Mouse (Mus musculus) myocyte (in vitro differentiated cells): ENCODE data around the gene Cd5. TPM values are rescaled to one million over a fixed set of nuclear protein-coding genes. Genes with fewer than 3 reads are reported as not detected.

ENCODE experiments used
- H3K27me3 ChIP-seq: one replicate; pipeline ENCODE4 v1.6.1; 2011; ENCODE audit not compliant: control insufficient read depth, insufficient read depth, insufficient read length
- H3K36me3 ChIP-seq: one replicate; pipeline ENCODE4 v1.6.1; 2011; ENCODE audit not compliant: control insufficient read depth, insufficient read depth
- H3K4me2 ChIP-seq: one replicate; pipeline ENCODE4 v1.6.1; 2011; ENCODE audit warnings: low read depth, control low read depth
- H3K4me3 ChIP-seq: one replicate; pipeline ENCODE4 v1.5.1; 2011; ENCODE audit warnings: mild to moderate bottlenecking, control low read depth, moderate library complexity
- H3K79me2 ChIP-seq: one replicate; pipeline ENCODE4 v1.6.1; 2011; ENCODE audit not compliant: control insufficient read depth, insufficient read depth
- H3ac ChIP-seq: one replicate; pipeline ENCODE4 v1.6.1; 2011; ENCODE audit not compliant: control insufficient read depth, insufficient read length
- CEBPB ChIP-seq: IDR thresholded peaks from 2 replicates; pipeline ENCODE4 v1.6.1; 2011; ENCODE audit warnings: mild to moderate bottlenecking, moderate library complexity; ENCODE audit not compliant: poor library complexity, insufficient read depth, severe bottlenecking
- E2F4 ChIP-seq: IDR thresholded peaks from one replicate; pipeline ENCODE4 v1.6.1; 2011; ENCODE audit warnings: mild to moderate bottlenecking, control low read depth, moderate library complexity; ENCODE audit not compliant: insufficient read depth
- MAX ChIP-seq: IDR thresholded peaks from one replicate; pipeline ENCODE4 v1.6.1; 2011; ENCODE audit warnings: low read depth, mild to moderate bottlenecking, control low read depth
- MYOD1 ChIP-seq, 3 experiments: IDR thresholded peaks; one replicate each; pipeline ENCODE4 v1.6.1; 2011; ENCODE audit warnings: control low read depth in 2 of 3, low read depth in 2 of 3, mild to moderate bottlenecking in 2 of 3, moderate library complexity in 1 of 3; ENCODE audit not compliant: insufficient read length in 2 of 3, control insufficient read depth in 1 of 3
- MYOG ChIP-seq, 3 experiments: IDR thresholded peaks; one replicate each; pipeline ENCODE4 v1.6.1; 2011; ENCODE audit warnings: control low read depth in 2 of 3, low read depth in 2 of 3, mild to moderate bottlenecking in 2 of 3; ENCODE audit not compliant: insufficient read length in 2 of 3, control insufficient read depth in 1 of 3, insufficient read depth in 1 of 3
- POLR2A ChIP-seq: IDR thresholded peaks from one replicate; pipeline ENCODE4 v1.6.1; 2011; ENCODE audit warnings: low read depth, mild to moderate bottlenecking, control low read depth, moderate library complexity; ENCODE audit not compliant: insufficient read length
- POLR2AphosphoS2 ChIP-seq: IDR thresholded peaks from one replicate; pipeline ENCODE4 v1.6.1; 2011; ENCODE audit warnings: low read depth, control low read depth; ENCODE audit not compliant: insufficient read length
- REST ChIP-seq: IDR thresholded peaks from one replicate; pipeline ENCODE4 v1.6.1; 2011; ENCODE audit warnings: mild to moderate bottlenecking, control low read depth, moderate library complexity; ENCODE audit not compliant: insufficient read depth, insufficient read length
- SRF ChIP-seq: IDR thresholded peaks from one replicate; pipeline ENCODE4 v1.6.1; 2011; ENCODE audit warnings: low read depth; ENCODE audit not compliant: control insufficient read depth, insufficient read length
- TCF12 ChIP-seq: IDR thresholded peaks from one replicate; pipeline ENCODE4 v1.6.1; 2011; ENCODE audit warnings: mild to moderate bottlenecking, control low read depth; ENCODE audit not compliant: poor library complexity, insufficient read depth, severe bottlenecking
- TCF3 ChIP-seq: IDR thresholded peaks from one replicate; pipeline ENCODE4 v1.6.1; 2011; ENCODE audit warnings: low read depth, control low read depth; ENCODE audit not compliant: insufficient read length
- USF1 ChIP-seq: IDR thresholded peaks from one replicate; pipeline ENCODE4 v1.6.1; 2011; ENCODE audit warnings: low read depth, mild to moderate bottlenecking, control low read depth, moderate library complexity
- polyA plus RNA-seq: library from polyadenylated mRNA; unstranded; fragments of >200 nt; fragmentation: generic; extraction: Trizol; gene quantifications from one replicate; pipeline ENCODE4 v1.2.1, GENCODE M21; 2012; ENCODE audit warnings: missing spikeins

Cd5 gene
- polyA plus RNA-seq, 1 experiment: not detected

- H3K4me3 ChIP-seq: no peak overlapping the region
- no peak overlapping the region for H3K4me2 ChIP-seq
- H3K36me3 ChIP-seq: no peaks in the 10 kb centered on the region
- no peaks in the 10 kb centered on the region for H3K79me2 ChIP-seq
- no peaks in the 10 kb centered on the region for H3K27me3 ChIP-seq
- no peak for TF ChIP-seq TCF12
- TF ChIP-seq REST: no peak
- TF ChIP-seq MAX: no peak
- no peak for TF ChIP-seq E2F4
- no peak for TF ChIP-seq POLR2A
- TF ChIP-seq CEBPB: no peak
- no peak for TF ChIP-seq TCF3
- no peak for TF ChIP-seq MYOD1 (IDR thresholded peaks at IDR 0.05; ENCODE audit: control insufficient read depth in 1 of 3, insufficient read length in 2 of 3, low read depth in 2 of 3)
- TF ChIP-seq SRF: no peak
- no peak for TF ChIP-seq USF1
- H3ac ChIP-seq: no peak overlapping the region
These were observed 23.7 kb upstream of the Cd5 start for GRCm38 (mm10) chr19:10762468-10762867.

- TF ChIP-seq SRF (no peak), POLR2A (no peak), CEBPB (no peak), TCF12 (no peak), MYOG (IDR thresholded peaks at IDR 0.05; ENCODE audit: control insufficient read depth in 1 of 3, insufficient read depth in 1 of 3, insufficient read length in 2 of 3, low read depth in 2 of 3) (no peak), POLR2AphosphoS2 (no peak), TCF3 (no peak), E2F4 (no peak), REST (no peak), MAX (no peak), MYOD1 (IDR thresholded peaks at IDR 0.05; ENCODE audit: control insufficient read depth in 1 of 3, insufficient read length in 2 of 3, low read depth in 2 of 3) (no peak), USF1 (no peak)
- Histone ChIP-seq H3ac (no peak overlapping the region), H3K36me3 (no peaks in the 10 kb centered on the region), H3K4me2 (no peak overlapping the region), H3K27me3 (no peaks in the 10 kb centered on the region), H3K4me3 (no peak overlapping the region), H3K79me2 (no peaks in the 10 kb centered on the region)
These were observed 23.1 kb upstream of the Cd5 start for GRCm38 (mm10) chr19:10761794-10762415.

DNA sequence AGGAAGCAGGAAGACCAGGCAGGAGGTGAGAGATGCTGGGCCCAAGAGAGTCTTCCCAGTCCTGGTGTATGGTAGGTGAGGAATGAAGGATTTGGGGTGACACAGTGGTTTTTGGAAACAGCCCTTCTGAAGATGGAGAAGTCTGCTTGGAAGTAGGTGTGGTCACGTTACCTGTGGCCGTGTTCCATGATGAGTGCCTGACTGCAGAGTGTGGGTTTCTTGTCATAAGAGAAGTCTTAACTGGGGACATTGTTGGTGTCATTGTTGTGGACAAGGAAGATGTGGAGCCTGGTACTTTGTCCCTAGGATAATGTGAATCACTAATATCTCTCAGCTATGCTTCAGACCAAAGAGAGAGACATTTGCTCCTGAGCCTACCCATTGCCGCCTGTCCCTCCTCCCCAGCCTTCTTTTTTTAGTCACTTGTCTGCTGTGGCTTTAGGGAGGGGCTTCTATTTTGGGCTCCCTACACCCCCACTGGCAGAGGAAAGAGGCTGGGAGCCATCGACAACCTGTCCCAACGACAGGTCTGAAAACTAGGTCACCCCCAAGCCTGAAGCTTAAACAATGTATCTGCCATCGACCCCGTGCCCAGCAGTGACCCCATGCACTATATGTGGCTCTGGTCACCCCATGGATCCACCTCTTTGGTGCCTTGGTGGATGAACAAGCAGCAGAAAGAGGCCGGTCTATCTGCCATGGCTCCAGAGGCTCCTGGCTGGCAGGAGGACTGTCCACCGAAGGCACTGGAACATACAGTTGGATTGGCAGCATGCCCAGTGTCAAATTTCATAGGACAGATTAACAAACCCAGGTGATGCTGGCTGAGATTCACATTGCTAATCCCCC, 21.4 kb upstream of the Cd5 start:
- Histone ChIP-seq H3ac (no peak overlapping the region), H3K36me3 (no peaks in the 10 kb centered on the region), H3K27me3 (no peaks in the 10 kb centered on the region), H3K4me3 (no peak overlapping the region), H3K4me2 (peak overlapping the region; percentile 43), H3K79me2 (no peaks in the 10 kb centered on the region)
- TF ChIP-seq TCF12 (no peak), MAX (no peak), MYOG (IDR thresholded peaks at IDR 0.05; ENCODE audit: control insufficient read depth in 1 of 3, insufficient read depth in 1 of 3, insufficient read length in 2 of 3, low read depth in 2 of 3) (no peak), POLR2A (no peak), CEBPB (no peak), POLR2AphosphoS2 (no peak), E2F4 (no peak), USF1 (no peak), MYOD1 (IDR thresholded peaks at IDR 0.05; ENCODE audit: control insufficient read depth in 1 of 3, insufficient read length in 2 of 3, low read depth in 2 of 3) (no peak), SRF (no peak), TCF3 (no peak)

DNA sequence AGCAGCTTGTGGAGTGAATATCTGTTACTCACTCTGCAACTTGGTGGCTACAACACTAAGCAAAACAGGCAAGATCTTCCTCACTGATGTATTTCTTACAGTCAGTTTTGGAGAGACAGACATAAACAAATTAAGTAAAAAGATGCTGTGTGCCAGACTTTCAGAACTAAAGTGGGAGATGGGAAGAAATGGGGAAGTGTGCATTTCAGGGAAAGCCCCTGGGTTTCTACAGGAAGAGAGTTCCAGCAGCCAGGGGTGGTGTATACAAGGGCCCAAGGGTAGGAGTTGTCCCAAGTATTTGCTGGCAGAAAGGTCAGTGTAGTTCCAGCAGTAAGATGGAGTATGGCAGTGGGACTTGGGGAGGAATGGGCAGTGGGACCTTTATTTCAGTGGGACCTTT, 20.7 kb upstream of the Cd5 start:
- no peaks in the 10 kb centered on the region for H3K27me3 ChIP-seq
- no peak overlapping the region for H3ac ChIP-seq
- H3K4me3 ChIP-seq: no peak overlapping the region

More for the DNA sequence above, 20.7 kb upstream of the Cd5 start:
- TF ChIP-seq MYOG (IDR thresholded peaks at IDR 0.05; ENCODE audit: control insufficient read depth in 1 of 3, insufficient read depth in 1 of 3, insufficient read length in 2 of 3, low read depth in 2 of 3): no peak
- no peak for TF ChIP-seq CEBPB
- no peak for TF ChIP-seq TCF3
- no peak for TF ChIP-seq SRF
- TF ChIP-seq E2F4: no peak
- no peak for TF ChIP-seq REST
- no peak for TF ChIP-seq MYOD1 (IDR thresholded peaks at IDR 0.05; ENCODE audit: control insufficient read depth in 1 of 3, insufficient read length in 2 of 3, low read depth in 2 of 3)
- TF ChIP-seq MAX: no peak
- TF ChIP-seq USF1: no peak
- TF ChIP-seq POLR2A: no peak
- no peak for TF ChIP-seq POLR2AphosphoS2
- TF ChIP-seq TCF12: no peak
- H3K36me3 ChIP-seq: no peaks in the 10 kb centered on the region
- H3K79me2 ChIP-seq: no peaks in the 10 kb centered on the region
- H3K4me2 ChIP-seq: peak overlapping the region; percentile 43
